Comparison of ENCODE assay signal across 1 mouse cellular context in genomic region chr7:24394054-24394453, GRCm38 (mm10).
TF ChIP-seq lines count a peak whose summit lies in the region.

No protein-coding gene starts in this region.

TF ChIP-seq in myocyte, 11 proteins besides CTCF, POLR2A, EP300 and RAD21 (continued from another document):
- TF ChIP-seq MAX (IDR thresholded peaks at IDR 0.05; ENCODE audit: low read depth) = no peak
